9 mouse cellular contexts compared by ENCODE assay signal in the genomic region with DNA sequence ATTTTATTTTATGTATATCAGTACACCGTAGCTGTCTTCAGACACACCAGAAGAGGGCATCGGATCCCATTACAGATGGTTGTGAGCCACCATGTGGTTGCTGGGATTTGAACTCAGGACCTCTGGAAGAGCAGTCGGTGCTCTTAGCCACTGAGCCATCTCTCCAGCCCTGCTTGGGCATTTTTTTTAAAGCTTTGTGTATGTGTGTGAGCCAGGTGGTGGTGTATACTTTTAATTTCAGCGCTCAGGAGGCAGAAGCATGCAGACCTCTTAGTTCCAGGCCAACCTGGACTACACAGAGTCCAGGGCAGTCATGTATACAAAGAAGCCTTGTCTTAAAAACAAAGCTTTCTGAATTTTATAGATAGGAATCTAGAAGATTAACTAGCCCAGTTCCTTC. TPM values are rescaled to one million over a fixed set of nuclear protein-coding genes. Genes with fewer than 3 reads are reported as not detected.
A peak's percentile ranks its signal among the peaks of the same experiment; 100 is the strongest.
DNase-seq lines count a peak whose midpoint lies in the region; ATAC-seq and TF ChIP-seq lines count a peak whose summit lies in the region.
"Not testable (repeated sequence)": the region's sequence is repeated elsewhere in the genome, so short reads cannot be mapped to it uniquely, and the experiment has no call there.
"Had no signal": no experiment of that assay in that cellular context is flagged by ENCODE, and none has a peak within 500 bp of the region (broad histone marks: within the 10 kb centered on the region; RNA-seq: fewer than 3 reads in every experiment).

No protein-coding gene starts in this region.

- 0 out of 2 replicates have a peak, but pooled peaks have one; percentile 2 for TF ChIP-seq CTCF in lung, postnatal 0 days (IDR thresholded peaks at IDR 0.05)

- not testable (repeated sequence) for H3K9ac ChIP-seq in forebrain, embryonic 15.5 days (replicated peaks); intestine, embryonic 16.5 days (ENCODE audit: low read depth, low read length); liver, embryonic 12.5 days; lung, postnatal 0 days (replicated peaks; ENCODE audit: low read depth)

- not testable (repeated sequence) for H3K27me3 ChIP-seq in forebrain, embryonic 15.5 days; intestine, embryonic 16.5 days (replicated peaks; ENCODE audit: control insufficient read depth, insufficient read depth, low read length); liver, embryonic 12.5 days (replicated peaks); lung, postnatal 0 days (replicated peaks; ENCODE audit: insufficient read depth, low read length)

- H3K4me1 ChIP-seq in forebrain, embryonic 15.5 days = peaks cover 24% of the 10 kb centered on the region
- H3K4me1 ChIP-seq in intestine, embryonic 16.5 days (ENCODE audit: control insufficient read depth, insufficient read depth, low read length) = peaks cover 10% of the 10 kb centered on the region
- peaks cover 22% of the 10 kb centered on the region for H3K4me1 ChIP-seq in liver, embryonic 12.5 days
- not testable (repeated sequence) for H3K4me1 ChIP-seq in lung, postnatal 0 days (ENCODE audit: insufficient read depth, low read depth, low read length)

- peak overlapping the region; percentile 51; the same call in 1 of the 2 replicates for H3K27ac ChIP-seq in forebrain, embryonic 15.5 days (replicated peaks)
- H3K27ac ChIP-seq in intestine, embryonic 16.5 days (ENCODE audit: low read length) = not testable (repeated sequence)
- H3K27ac ChIP-seq in liver, embryonic 12.5 days = peak overlapping the region; percentile 61
- 0 out of 2 replicates have a peak overlapping the region, but pooled peaks have one; percentile 35 for H3K27ac ChIP-seq in lung, postnatal 0 days (ENCODE audit: low read length)

- peaks cover 20% of the 10 kb centered on the region for H3K36me3 ChIP-seq in forebrain, embryonic 15.5 days
- not testable (repeated sequence) for H3K36me3 ChIP-seq in intestine, embryonic 16.5 days (ENCODE audit: control insufficient read depth, insufficient read depth, low read length); lung, postnatal 0 days (ENCODE audit: insufficient read depth, low read length)
- peaks cover 42% of the 10 kb centered on the region for H3K36me3 ChIP-seq in liver, embryonic 12.5 days

- not testable (repeated sequence) for H3K9me3 ChIP-seq in forebrain, embryonic 15.5 days; intestine, embryonic 16.5 days (ENCODE audit: control insufficient read depth, low read length); liver, embryonic 12.5 days (replicated peaks); lung, postnatal 0 days (ENCODE audit: low read length)

- H3K4me3 ChIP-seq in forebrain, embryonic 15.5 days; intestine, embryonic 16.5 days (ENCODE audit: low read length); liver, embryonic 12.5 days; lung, postnatal 0 days (ENCODE audit: low read depth, low read length): not testable (repeated sequence)

- not testable (repeated sequence) for ATAC-seq in forebrain, embryonic 15.5 days (replicated peaks); lung, postnatal 0 days
- ATAC-seq in intestine, embryonic 16.5 days = 0 out of 2 replicates have a peak, but pooled peaks have one; percentile 3
- 0 out of 2 replicates have a peak, but pooled peaks have one; percentile 8 for ATAC-seq in liver, embryonic 12.5 days

- 73% methylated on average over 4 of the region's 4 CpGs for WGBS in forebrain, embryonic 15.5 days
- WGBS in intestine, embryonic 16.5 days = 68% methylated on average over 4 of the region's 4 CpGs
- WGBS in liver, embryonic 12.5 days (ENCODE audit: insufficient replicate concordance) = 54% methylated on average over 4 of the region's 4 CpGs
- 67% methylated on average over 4 of the region's 4 CpGs for WGBS in lung, postnatal 0 days

- TF ChIP-seq EP300 in lung, postnatal 0 days (IDR thresholded peaks at IDR 0.05) = not testable (repeated sequence)

- peak; percentile 49 for DNase-seq in ES-CJ7 (ENCODE audit: low read depth, low spot score)
- peak; percentile 15 for DNase-seq in embryo, embryonic 11 days
- not testable (repeated sequence) for DNase-seq in lung, postnatal 0 days (ENCODE audit: low spot score)
- peak; percentile 8 for DNase-seq in thymus, postnatal 4 days

- not testable (repeated sequence) for H3K4me2 ChIP-seq in forebrain, embryonic 15.5 days (replicated peaks); intestine, embryonic 16.5 days (ENCODE audit: low read depth, low read length); liver, embryonic 12.5 days; lung, postnatal 0 days (replicated peaks; ENCODE audit: low read depth, low read length)

RNA-seq across cellular contexts. Expression of a gene that starts 3.9 kb away (rescaled TPM):
- 116 and 118 TPM in 2 replicates for polyA plus RNA-seq in forebrain, embryonic 15.5 days (2015; fragmentation: Nextera tagmentation; extraction: Ambion mirVana)
- polyA plus RNA-seq in intestine, embryonic 16.5 days (2015; fragmentation: Nextera tagmentation; extraction: Ambion mirVana) = 202 TPM in 2 replicates
- 133 and 137 TPM in 2 replicates for polyA plus RNA-seq in liver, embryonic 12.5 days (2016; fragmentation: Nextera tagmentation; extraction: Ambion mirVana)
- 63.0 and 64.3 TPM in 2 replicates for polyA plus RNA-seq in lung, postnatal 0 days (2015; fragmentation: Nextera tagmentation; extraction: Ambion mirVana)

RNA-seq across cellular contexts. Expression of a gene that starts 4.0 kb away (rescaled TPM):
- 438 and 464 TPM in 2 replicates for polyA plus RNA-seq in forebrain, embryonic 15.5 days (2015; fragmentation: Nextera tagmentation; extraction: Ambion mirVana)
- 486 and 518 TPM in 2 replicates for polyA plus RNA-seq in intestine, embryonic 16.5 days (2015; fragmentation: Nextera tagmentation; extraction: Ambion mirVana)
- 388 and 395 TPM in 2 replicates for polyA plus RNA-seq in liver, embryonic 12.5 days (2016; fragmentation: Nextera tagmentation; extraction: Ambion mirVana)
- polyA plus RNA-seq in lung, postnatal 0 days (2015; fragmentation: Nextera tagmentation; extraction: Ambion mirVana) = 274 and 315 TPM in 2 replicates

RNA-seq across cellular contexts. Expression of a gene that starts 33.8 kb away (rescaled TPM):
- 0.33 and 0.34 TPM in 2 replicates for polyA plus RNA-seq in forebrain, embryonic 15.5 days (2015; fragmentation: Nextera tagmentation; extraction: Ambion mirVana)
- 0.09 TPM in 1 of 2 replicates, not detected in the other for polyA plus RNA-seq in intestine, embryonic 16.5 days (2015; fragmentation: Nextera tagmentation; extraction: Ambion mirVana)
- polyA plus RNA-seq in liver, embryonic 12.5 days (2016; fragmentation: Nextera tagmentation; extraction: Ambion mirVana) = 0.08 TPM in 1 of 2 replicates, not detected in the other
- 0.10 TPM in 1 of 2 replicates, not detected in the other for polyA plus RNA-seq in lung, postnatal 0 days (2015; fragmentation: Nextera tagmentation; extraction: Ambion mirVana)
- polyA plus RNA-seq: inflammation-experienced regulatory T-cells, adult 6 months; macrophage had no signal
